Mouse (Mus musculus): ENCODE measurements around the gene Psmb2.

Gene Psmb2

GRCm38 (mm10) chr4:126732111-126732510 lies 54.7 kb downstream of the Psmb2 start:
- no peak for DNase-seq (ENCODE audit: low spot score in 2 of 2)

- DNase-seq (ENCODE audit: low spot score in 2 of 2): no peak
Measured at GRCm38 (mm10) chr4:126732531-126733380, 55.3 kb downstream of the Psmb2 start.

GRCm38 (mm10) chr4:126734001-126734603 lies 56.7 kb downstream of the Psmb2 start:
- DNase-seq (ENCODE audit: low spot score in 2 of 2): no peak

GRCm38 (mm10) chr4:126734700-126735381 lies 57.4 kb downstream of the Psmb2 start:
- DNase-seq (ENCODE audit: low spot score in 2 of 2): no peak

GRCm38 (mm10) chr4:126735382-126736000 lies 58.1 kb downstream of the Psmb2 start:
- no peak for DNase-seq (ENCODE audit: low spot score in 2 of 2)

GRCm38 (mm10) chr4:126736001-126736414 lies 58.6 kb downstream of the Psmb2 start, which contains the start of gene Tfap2e:
TSS of gene Tfap2e (minus strand) at chr4:126736240.
- DNase-seq (ENCODE audit: low spot score in 2 of 2): no peak

- DNase-seq (ENCODE audit: low spot score in 2 of 2): no peak
Measured at GRCm38 (mm10) chr4:126739966-126740676, 62.7 kb downstream of the Psmb2 start.

GRCm38 (mm10) chr4:126741448-126741847 lies 64.0 kb downstream of the Psmb2 start:
- peak; percentile 71 to 83 for DNase-seq (ENCODE audit: low spot score in 2 of 2)

- no peak for DNase-seq (ENCODE audit: low spot score in 2 of 2)
Measured at GRCm38 (mm10) chr4:126742976-126743375, 65.5 kb downstream of the Psmb2 start.

- DNase-seq (ENCODE audit: low spot score in 2 of 2): no peak
Measured at GRCm38 (mm10) chr4:126743713-126744112, 66.3 kb downstream of the Psmb2 start.

- no peak for DNase-seq (ENCODE audit: low spot score in 2 of 2)
Measured at GRCm38 (mm10) chr4:126744831-126745230, 67.4 kb downstream of the Psmb2 start.

GRCm38 (mm10) chr4:126745506-126746193 lies 68.2 kb downstream of the Psmb2 start:
- peak in 1 of 2 experiments; percentile 70 for DNase-seq (ENCODE audit: low spot score in 2 of 2)

- DNase-seq (ENCODE audit: low spot score in 2 of 2): no peak
Measured at GRCm38 (mm10) chr4:126746194-126746840, 68.9 kb downstream of the Psmb2 start.

GRCm38 (mm10) chr4:126748381-126748780 lies 71.0 kb downstream of the Psmb2 start:
- no peak for DNase-seq (ENCODE audit: low spot score in 2 of 2)

GRCm38 (mm10) chr4:126749553-126749952 lies 72.1 kb downstream of the Psmb2 start:
- no peak for DNase-seq (ENCODE audit: low spot score in 2 of 2)

- DNase-seq (ENCODE audit: low spot score in 2 of 2): no peak
Measured at GRCm38 (mm10) chr4:126750046-126750683, 72.7 kb downstream of the Psmb2 start.

- no peak for DNase-seq (ENCODE audit: low spot score in 2 of 2)
Measured at GRCm38 (mm10) chr4:126750863-126751555, 73.6 kb downstream of the Psmb2 start.

- no peak for DNase-seq (ENCODE audit: low spot score in 2 of 2)
Measured at GRCm38 (mm10) chr4:126751556-126752023, 74.2 kb downstream of the Psmb2 start.

GRCm38 (mm10) chr4:126752024-126752607 lies 74.7 kb downstream of the Psmb2 start:
- no peak for DNase-seq (ENCODE audit: low spot score in 2 of 2)
